Mouse (Mus musculus): ENCODE results near the gene Trim38. TPM values are rescaled to one million over a fixed set of nuclear protein-coding genes. Genes with fewer than 3 reads are reported as not detected.

The Trim38 gene
- total RNA-seq, 1 experiment = 0.40 TPM

- peak overlapping the region; percentile 93; the same call in 1 of the 2 replicates for H3K27ac ChIP-seq (ENCODE audit: insufficient read depth, low read depth, low read length, poor library complexity, severe bottlenecking)
- in situ Hi-C loops (cut with MboI; ENCODE audit: low sequenced_read_pairs in 2 of 2, unreplicated experiment in 2 of 2) = loop anchor here in 1 of 2 experiments (25.0 kb wide), 1 partner anchor 1721 kb away; the partner anchor contains the start of genes Hist1h2ag, Hist1h2ah, Hist1h2bj and Hist1h2bk
- no peaks in the 10 kb centered on the region for H3K36me3 ChIP-seq (ENCODE audit: control insufficient read depth, insufficient read depth, low read length, poor library complexity, severe bottlenecking)
- H3K9ac ChIP-seq (ENCODE audit: insufficient read depth, low read depth, low read length, poor library complexity, severe bottlenecking) = peak overlapping the region; percentile 17; the same call in 1 of the 2 replicates
- TF ChIP-seq HCFC1 (IDR thresholded peaks at IDR 0.05; ENCODE audit: borderline replicate concordance, insufficient read depth, low read length) (no peak), CHD2 (IDR thresholded peaks at IDR 0.05; ENCODE audit: low read depth, low read length) (no peak), ZC3H11A (IDR thresholded peaks at IDR 0.05; ENCODE audit: borderline replicate concordance, low read depth, low read length) (no peak), ZNF384 (IDR thresholded peaks at IDR 0.05; ENCODE audit: low read depth, low read length) (no peak), MAFK (IDR thresholded peaks at IDR 0.05; ENCODE audit: insufficient read depth, low read depth, low read length) (no peak)
- no peak for DNase-seq (ENCODE audit: low read depth, low spot score)
- peaks cover 0 to 4% of the 10 kb centered on the region in 2 experiments; a peak in 1 of 4 replicates for H3K4me1 ChIP-seq (ENCODE audit: control insufficient read depth in 2 of 2, insufficient read depth in 2 of 2, low read length in 2 of 2, poor library complexity in 1 of 2)
- H3K4me3 ChIP-seq (ENCODE audit: insufficient read depth in 1 of 2, low read depth in 1 of 2, low read length in 2 of 2, poor library complexity in 1 of 2, severe bottlenecking in 1 of 2) = peak overlapping the region in 1 of 2 experiments; percentile 38; a peak in 3 of 4 replicates
- no peaks in the 10 kb centered on the region for H3K9me3 ChIP-seq (ENCODE audit: control insufficient read depth, insufficient read depth, low read depth, low read length)
These were observed 11.8 kb upstream of the Trim38 start for GRCm38 (mm10) chr13:23757921-23758320.

GRCm38 (mm10) chr13:23759251-23759771 is 10.4 kb upstream of the Trim38 start:
- Histone ChIP-seq H3K4me1 (ENCODE audit: control insufficient read depth in 2 of 2, insufficient read depth in 2 of 2, low read length in 2 of 2, poor library complexity in 1 of 2) (peaks cover 0 to 4% of the 10 kb centered on the region in 2 experiments; a peak in 1 of 4 replicates), H3K9me3 (ENCODE audit: control insufficient read depth, insufficient read depth, low read depth, low read length) (no peaks in the 10 kb centered on the region), H3K9ac (ENCODE audit: insufficient read depth, low read depth, low read length, poor library complexity, severe bottlenecking) (no peak overlapping the region; the same call in 1 of the 2 replicates), H3K27ac (ENCODE audit: insufficient read depth, low read depth, low read length, poor library complexity, severe bottlenecking) (peak overlapping the region; percentile 12; the same call in 1 of the 2 replicates), H3K36me3 (ENCODE audit: control insufficient read depth, insufficient read depth, low read length, poor library complexity, severe bottlenecking) (no peaks in the 10 kb centered on the region), H3K4me3 (ENCODE audit: insufficient read depth in 1 of 2, low read depth in 1 of 2, low read length in 2 of 2, poor library complexity in 1 of 2, severe bottlenecking in 1 of 2) (no peak overlapping the region)
- in situ Hi-C loops (cut with MboI; ENCODE audit: low sequenced_read_pairs in 2 of 2, unreplicated experiment in 2 of 2) = loop anchor here in 1 of 2 experiments (25.0 kb wide), 1 partner anchor 1722 kb away; the partner anchor contains the start of genes Hist1h2ag, Hist1h2ah, Hist1h2bj and Hist1h2bk
- TF ChIP-seq CHD2 (IDR thresholded peaks at IDR 0.05; ENCODE audit: low read depth, low read length) = no peak
- TF ChIP-seq HCFC1 (IDR thresholded peaks at IDR 0.05; ENCODE audit: borderline replicate concordance, insufficient read depth, low read length) = no peak
- TF ChIP-seq ZC3H11A (IDR thresholded peaks at IDR 0.05; ENCODE audit: borderline replicate concordance, low read depth, low read length) = no peak
- no peak for TF ChIP-seq MAFK (IDR thresholded peaks at IDR 0.05; ENCODE audit: insufficient read depth, low read depth, low read length)
- TF ChIP-seq ZNF384 (IDR thresholded peaks at IDR 0.05; ENCODE audit: low read depth, low read length) = no peak
- DNase-seq (ENCODE audit: low read depth, low spot score) = no peak

GRCm38 (mm10) chr13:23759916-23760239 is 9.8 kb upstream of the Trim38 start:
- peaks cover 0 to 4% of the 10 kb centered on the region in 2 experiments; a peak in 2 of 4 replicates for H3K4me1 ChIP-seq (ENCODE audit: control insufficient read depth in 2 of 2, insufficient read depth in 2 of 2, low read length in 2 of 2, poor library complexity in 1 of 2)
- DNase-seq (ENCODE audit: low read depth, low spot score) = no peak
- no peak for TF ChIP-seq ZC3H11A (IDR thresholded peaks at IDR 0.05; ENCODE audit: borderline replicate concordance, low read depth, low read length)
- no peak for TF ChIP-seq HCFC1 (IDR thresholded peaks at IDR 0.05; ENCODE audit: borderline replicate concordance, insufficient read depth, low read length)
- no peak for TF ChIP-seq CHD2 (IDR thresholded peaks at IDR 0.05; ENCODE audit: low read depth, low read length)
- TF ChIP-seq ZNF384 (IDR thresholded peaks at IDR 0.05; ENCODE audit: low read depth, low read length) = no peak
- TF ChIP-seq MAFK (IDR thresholded peaks at IDR 0.05; ENCODE audit: insufficient read depth, low read depth, low read length) = no peak
- in situ Hi-C loops (cut with MboI; ENCODE audit: low sequenced_read_pairs in 2 of 2, unreplicated experiment in 2 of 2) = loop anchor here in 1 of 2 experiments (25.0 kb wide), 1 partner anchor 1723 kb away; the partner anchor contains the start of genes Hist1h2ag, Hist1h2ah, Hist1h2bj and Hist1h2bk
- H3K4me3 ChIP-seq (ENCODE audit: insufficient read depth in 1 of 2, low read depth in 1 of 2, low read length in 2 of 2, poor library complexity in 1 of 2, severe bottlenecking in 1 of 2) = peak overlapping the region; percentile 44 to 59; a peak in 3 of 4 replicates
- H3K36me3 ChIP-seq (ENCODE audit: control insufficient read depth, insufficient read depth, low read length, poor library complexity, severe bottlenecking) = no peaks in the 10 kb centered on the region
- peak overlapping the region; percentile 76 for H3K9ac ChIP-seq (ENCODE audit: insufficient read depth, low read depth, low read length, poor library complexity, severe bottlenecking)
- no peaks in the 10 kb centered on the region for H3K9me3 ChIP-seq (ENCODE audit: control insufficient read depth, insufficient read depth, low read depth, low read length)
- peak overlapping the region; percentile 77; the same call in 1 of the 2 replicates for H3K27ac ChIP-seq (ENCODE audit: insufficient read depth, low read depth, low read length, poor library complexity, severe bottlenecking)

GRCm38 (mm10) chr13:23760240-23760971 is 9.3 kb upstream of the Trim38 start:
- Histone ChIP-seq H3K27ac (ENCODE audit: insufficient read depth, low read depth, low read length, poor library complexity, severe bottlenecking) (peak overlapping the region; percentile 77), H3K9me3 (ENCODE audit: control insufficient read depth, insufficient read depth, low read depth, low read length) (no peaks in the 10 kb centered on the region), H3K4me1 (ENCODE audit: control insufficient read depth in 2 of 2, insufficient read depth in 2 of 2, low read length in 2 of 2, poor library complexity in 1 of 2) (peaks cover 0 to 4% of the 10 kb centered on the region in 2 experiments; a peak in 2 of 4 replicates), H3K36me3 (ENCODE audit: control insufficient read depth, insufficient read depth, low read length, poor library complexity, severe bottlenecking) (no peaks in the 10 kb centered on the region), H3K9ac (ENCODE audit: insufficient read depth, low read depth, low read length, poor library complexity, severe bottlenecking) (peak overlapping the region; percentile 76), H3K4me3 (ENCODE audit: insufficient read depth in 1 of 2, low read depth in 1 of 2, low read length in 2 of 2, poor library complexity in 1 of 2, severe bottlenecking in 1 of 2) (peak overlapping the region; percentile 44 to 59)
- DNase-seq (ENCODE audit: low read depth, low spot score) = no peak
- in situ Hi-C loops (cut with MboI; ENCODE audit: low sequenced_read_pairs in 2 of 2, unreplicated experiment in 2 of 2) = loop anchor here in 1 of 2 experiments (25.0 kb wide), 1 partner anchor 1723 kb away; the partner anchor contains the start of genes Hist1h2ag, Hist1h2ah, Hist1h2bj and Hist1h2bk
- TF ChIP-seq ZC3H11A (IDR thresholded peaks at IDR 0.05; ENCODE audit: borderline replicate concordance, low read depth, low read length) = no peak
- TF ChIP-seq MAFK (IDR thresholded peaks at IDR 0.05; ENCODE audit: insufficient read depth, low read depth, low read length) = no peak
- no peak for TF ChIP-seq ZNF384 (IDR thresholded peaks at IDR 0.05; ENCODE audit: low read depth, low read length)
- TF ChIP-seq CHD2 (IDR thresholded peaks at IDR 0.05; ENCODE audit: low read depth, low read length) = no peak; the same call in 1 of the 2 replicates
- TF ChIP-seq HCFC1 (IDR thresholded peaks at IDR 0.05; ENCODE audit: borderline replicate concordance, insufficient read depth, low read length) = no peak

Measured in ES-E14 (cell line).